Mouse (Mus musculus) embryo, embryonic 10.5 days (tissue): ENCODE results near the gene Pan2.

Source experiments
- DNase-seq: peaks from one replicate; pipeline ENCODE4 v3.0.0-alpha.2; 2015; ENCODE audit warnings: low spot score

Gene Pan2

GRCm38 (mm10) chr10:128336597-128336996 lies 33.5 kb downstream of the Pan2 start:
- no peak for DNase-seq

- peak; percentile 99 for DNase-seq
Measured at GRCm38 (mm10) chr10:128337306-128338181, 34.4 kb downstream of the Pan2 start, which contains the start of gene Cs. Gene Cs (plus strand): TSS chr10:128337734.

- no peak for DNase-seq
Measured at GRCm38 (mm10) chr10:128338415-128338814, 35.3 kb downstream of the Pan2 start.

DNA sequence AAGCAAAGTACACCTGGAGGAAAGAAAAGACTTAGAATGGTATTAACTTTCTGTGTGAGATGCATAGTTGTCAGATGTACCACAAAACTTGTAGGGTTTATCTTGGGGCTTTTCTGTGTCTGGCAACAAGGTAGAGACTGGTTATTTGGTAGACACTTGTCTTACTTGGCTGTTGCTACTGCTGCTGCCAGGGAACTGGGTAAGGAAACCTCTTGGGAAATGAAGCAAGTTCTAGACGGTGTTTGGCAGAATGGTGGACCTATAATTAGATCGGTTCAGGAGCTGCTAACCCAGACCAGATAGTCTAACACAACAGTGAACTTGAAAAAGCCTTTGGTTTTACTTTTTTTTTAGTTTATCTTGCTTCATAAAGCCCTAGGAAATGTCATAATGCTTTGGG lies 35.8 kb downstream of the Pan2 start:
- no peak for DNase-seq

DNA sequence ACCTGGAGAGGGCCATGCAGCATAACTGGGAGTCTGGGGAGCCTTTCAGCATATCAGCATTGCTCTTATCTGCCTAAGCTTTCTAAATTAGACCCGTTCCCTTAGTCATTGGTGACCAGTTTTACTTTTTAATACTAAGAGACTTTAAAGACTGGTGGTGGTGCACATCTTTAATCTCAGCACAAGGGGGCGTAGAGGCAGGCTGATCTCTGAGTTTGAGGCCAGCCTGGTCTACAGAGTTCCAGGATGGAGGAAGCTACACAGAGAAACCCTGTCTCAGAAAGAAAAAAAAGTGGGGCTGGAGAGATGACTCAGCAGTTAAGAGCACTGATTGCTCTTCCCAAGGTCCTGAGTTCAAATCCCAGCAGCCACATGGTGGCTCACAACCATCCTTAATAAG lies 37.1 kb downstream of the Pan2 start:
- DNase-seq, result peak; percentile 19

- DNase-seq, result no peak
Measured at GRCm38 (mm10) chr10:128343436-128343835, 40.3 kb downstream of the Pan2 start.

GRCm38 (mm10) chr10:128344568-128345275 lies 41.6 kb downstream of the Pan2 start:
- DNase-seq, result peak; percentile 42

DNA sequence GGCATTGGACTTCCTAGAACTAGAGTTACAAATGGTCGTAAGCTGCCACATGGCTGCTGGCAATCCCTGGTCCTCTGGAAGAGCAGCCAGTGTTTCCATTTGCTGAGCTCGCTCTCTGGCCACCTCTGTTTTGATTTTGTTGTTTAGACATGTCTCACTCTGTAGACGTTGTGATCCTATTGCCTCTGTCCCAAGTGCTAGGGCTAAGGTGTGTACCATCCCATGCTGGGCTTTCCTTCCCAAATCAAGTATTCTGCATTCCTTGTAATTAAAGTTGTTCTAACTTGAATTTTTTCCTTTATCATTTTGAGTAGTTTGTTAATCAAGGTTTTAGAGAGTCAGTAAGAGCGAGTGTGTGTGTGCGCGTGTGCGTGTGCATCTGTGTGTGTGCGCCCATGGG lies 44.4 kb downstream of the Pan2 start:
- no peak for DNase-seq

DNA sequence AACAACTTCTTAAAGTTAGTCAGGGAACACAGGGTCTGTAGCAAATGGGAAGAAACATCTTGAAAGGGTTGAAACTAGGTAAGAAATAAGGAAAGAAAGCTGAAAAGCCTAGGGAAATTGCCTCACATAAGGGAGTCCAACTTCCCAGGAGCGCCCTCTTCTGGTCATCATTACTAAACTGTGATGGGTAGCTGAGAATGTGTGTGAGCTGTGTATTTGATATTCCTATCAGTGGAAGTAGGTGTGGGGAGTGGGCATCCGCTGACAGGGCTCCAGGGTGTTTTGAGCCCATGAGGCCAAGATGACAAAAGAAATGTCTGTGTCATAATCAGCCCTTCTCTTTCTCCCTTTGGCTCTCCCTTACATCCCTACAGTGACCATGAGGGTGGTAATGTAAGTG lies 55.7 kb downstream of the Pan2 start:
- peak; percentile 79 for DNase-seq

DNA sequence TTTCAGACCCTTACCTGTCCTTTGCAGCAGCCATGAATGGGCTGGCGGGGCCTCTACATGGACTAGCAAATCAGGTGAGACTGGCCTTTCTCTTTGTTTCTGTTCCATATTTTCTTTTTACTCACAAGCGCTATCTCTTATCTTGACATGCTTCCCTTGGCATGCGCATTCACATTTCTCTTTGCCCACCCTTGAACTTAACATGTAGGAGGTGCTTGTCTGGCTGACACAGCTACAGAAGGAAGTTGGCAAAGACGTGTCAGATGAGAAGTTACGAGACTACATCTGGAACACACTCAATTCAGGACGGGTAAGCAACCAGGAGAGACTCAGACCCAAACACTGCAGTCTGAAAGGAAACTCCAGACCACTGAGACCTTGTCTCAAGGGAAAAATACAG lies 56.1 kb downstream of the Pan2 start:
- DNase-seq, result no peak

DNA sequence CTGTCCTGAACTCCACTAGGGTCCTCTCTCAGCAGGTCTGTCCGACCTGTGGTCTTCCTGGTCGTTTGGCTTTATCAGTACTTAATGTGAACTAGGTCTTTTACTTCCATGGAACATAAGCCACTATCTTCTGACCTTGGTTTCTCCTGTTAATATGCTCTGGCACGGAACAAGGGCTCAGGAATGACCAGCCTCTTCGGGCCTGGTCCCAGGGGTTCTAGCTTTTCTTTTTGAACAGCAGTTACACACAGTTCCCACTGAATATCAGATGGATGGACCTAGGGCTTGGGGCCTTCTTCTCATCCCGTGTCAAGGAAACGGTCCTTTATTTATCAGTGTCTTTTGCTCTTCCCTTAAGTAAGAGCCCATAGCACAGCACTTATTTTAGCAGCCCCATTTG lies 58.7 kb downstream of the Pan2 start:
- DNase-seq, result no peak

DNA sequence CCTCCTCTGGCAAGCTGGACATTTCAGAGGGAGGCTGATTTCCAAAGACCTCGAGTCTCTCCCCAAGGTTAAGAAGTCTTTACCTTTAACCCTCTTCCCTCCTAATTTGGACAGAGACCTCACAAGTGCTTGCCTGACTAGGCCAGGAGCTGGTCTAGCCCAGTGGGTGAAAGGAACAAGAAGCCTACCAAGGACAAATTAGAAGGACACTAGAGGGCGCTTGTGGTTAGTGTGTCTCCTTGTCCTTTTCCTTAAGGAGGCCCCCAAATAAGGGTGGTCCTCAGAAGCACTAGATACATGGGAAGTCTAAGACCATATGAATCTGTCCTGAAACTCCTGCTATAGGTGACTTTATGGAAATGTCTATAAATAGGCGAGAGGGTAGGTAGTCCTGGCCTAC lies 59.4 kb downstream of the Pan2 start:
- peak; percentile 84 for DNase-seq

DNA sequence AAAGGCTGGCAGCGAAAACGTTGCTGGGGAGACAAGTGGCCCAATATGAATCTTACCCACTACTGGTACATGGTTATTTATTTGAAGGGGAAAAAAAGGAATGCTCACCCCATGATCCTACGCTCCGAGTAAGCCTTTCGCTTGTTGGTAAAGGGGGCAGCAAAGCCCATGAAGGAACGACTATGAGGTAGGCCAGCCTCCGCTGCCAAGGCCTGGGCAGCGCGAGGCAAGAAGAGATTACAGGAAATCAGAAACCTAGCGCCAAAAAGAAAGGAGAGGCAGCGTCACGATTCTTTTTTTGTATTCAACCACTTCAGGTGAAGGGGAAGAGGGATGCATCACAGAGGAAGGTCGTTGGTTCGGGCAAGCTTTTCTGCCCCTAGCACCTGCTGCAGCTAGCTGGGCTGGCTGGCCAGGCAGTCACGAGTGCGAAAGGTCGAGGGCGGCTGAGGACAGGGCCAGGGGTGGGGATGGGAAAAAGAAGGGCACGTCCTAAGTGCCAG lies 64.8 kb downstream of the Pan2 start:
- DNase-seq, result no peak

GRCm38 (mm10) chr10:128368402-128369217 lies 65.5 kb downstream of the Pan2 start, which contains the start of gene Coq10a:
Gene Coq10a (minus strand): TSS chr10:128368997.
- peak; percentile 92 for DNase-seq

GRCm38 (mm10) chr10:128369218-128369543 lies 66.0 kb downstream of the Pan2 start:
- no peak for DNase-seq

- no peak for DNase-seq
Measured at GRCm38 (mm10) chr10:128369599-128369998, 66.5 kb downstream of the Pan2 start.

DNA sequence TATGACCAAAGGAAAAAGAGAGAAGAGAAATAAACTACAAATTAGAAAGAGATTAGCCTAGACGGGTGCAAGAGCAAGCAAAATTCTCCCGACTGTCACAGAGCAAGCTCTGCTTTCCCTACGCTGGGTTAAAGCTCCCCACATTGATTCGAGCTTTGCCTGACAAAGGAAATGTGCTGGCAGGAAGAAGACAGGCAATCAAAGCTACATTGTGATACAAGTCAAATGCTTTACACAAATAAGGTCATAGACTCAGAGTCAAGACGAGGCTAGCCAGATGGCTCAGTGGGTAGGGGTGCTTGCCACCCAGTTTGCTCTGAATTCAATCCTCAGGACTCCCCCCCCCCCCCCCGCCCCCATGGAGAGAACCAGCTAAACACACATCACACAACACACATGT lies 66.9 kb downstream of the Pan2 start:
- DNase-seq, result no peak

DNA sequence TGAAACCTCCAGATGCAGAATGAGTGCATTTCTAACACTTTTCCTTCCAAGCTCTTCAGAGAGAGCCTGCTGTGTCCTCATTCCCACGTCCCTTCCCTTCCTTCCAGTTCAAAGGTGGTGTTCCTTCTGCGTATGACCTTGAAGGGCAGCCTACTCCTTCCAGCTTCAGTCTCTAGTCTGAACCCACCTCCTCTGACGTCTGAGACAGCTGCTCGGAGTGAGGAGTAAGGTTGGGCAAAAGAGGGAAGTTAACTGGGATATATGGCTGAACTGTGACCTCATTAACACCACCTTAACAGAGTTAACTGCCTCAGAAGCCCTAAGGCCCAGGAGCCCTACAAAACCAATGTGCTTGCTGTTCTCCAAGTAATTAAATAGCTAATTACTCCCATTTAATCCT lies 67.5 kb downstream of the Pan2 start:
- DNase-seq, result no peak
